Mouse (Mus musculus): Measurements from ENCODE around the gene Gtf2i.

- TF ChIP-seq CTCF (IDR thresholded peaks at IDR 0.05) (no peak), POLR2A (IDR thresholded peaks at IDR 0.05; ENCODE audit: insufficient read depth, low read depth, low read length) (no peak), EP300 (IDR thresholded peaks at IDR 0.05; ENCODE audit: insufficient read depth, low read depth, low read length) (no peak)
Measured at GRCm38 (mm10) chr5:134257349-134258031, 57.1 kb downstream of the Gtf2i start.

Measured in heart, adult 2 months (tissue).